Mouse (Mus musculus): ENCODE results near the gene Tcte1.

Gene Tcte1

DNA sequence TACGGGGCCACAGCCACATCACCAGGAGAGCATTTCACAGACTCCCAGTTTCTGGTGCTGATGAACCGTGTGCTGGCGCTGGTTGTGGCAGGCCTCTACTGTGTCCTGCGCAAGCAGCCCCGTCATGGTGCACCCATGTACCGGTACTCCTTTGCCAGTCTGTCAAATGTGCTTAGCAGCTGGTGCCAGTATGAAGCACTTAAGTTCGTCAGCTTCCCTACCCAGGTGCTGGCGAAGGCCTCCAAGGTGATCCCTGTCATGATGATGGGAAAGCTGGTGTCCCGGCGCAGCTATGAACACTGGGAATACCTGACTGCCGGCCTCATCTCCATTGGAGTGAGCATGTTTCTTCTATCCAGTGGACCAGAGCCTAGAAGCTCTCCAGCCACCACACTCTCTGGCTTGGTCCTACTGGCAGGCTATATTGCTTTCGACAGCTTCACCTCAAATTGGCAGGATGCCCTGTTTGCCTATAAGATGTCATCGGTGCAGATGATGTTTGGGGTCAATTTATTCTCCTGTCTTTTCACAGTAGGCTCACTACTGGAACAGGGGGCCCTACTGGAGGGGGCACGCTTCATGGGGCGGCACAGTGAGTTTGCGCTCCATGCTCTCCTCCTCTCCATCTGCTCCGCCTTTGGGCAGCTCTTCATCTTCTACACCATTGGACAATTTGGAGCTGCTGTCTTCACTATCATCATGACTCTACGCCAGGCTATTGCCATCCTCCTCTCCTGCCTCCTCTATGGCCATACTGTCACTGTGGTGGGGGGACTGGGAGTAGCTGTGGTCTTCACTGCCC, 43.3 kb downstream of the Tcte1 start:
- no peak for DNase-seq

DNA sequence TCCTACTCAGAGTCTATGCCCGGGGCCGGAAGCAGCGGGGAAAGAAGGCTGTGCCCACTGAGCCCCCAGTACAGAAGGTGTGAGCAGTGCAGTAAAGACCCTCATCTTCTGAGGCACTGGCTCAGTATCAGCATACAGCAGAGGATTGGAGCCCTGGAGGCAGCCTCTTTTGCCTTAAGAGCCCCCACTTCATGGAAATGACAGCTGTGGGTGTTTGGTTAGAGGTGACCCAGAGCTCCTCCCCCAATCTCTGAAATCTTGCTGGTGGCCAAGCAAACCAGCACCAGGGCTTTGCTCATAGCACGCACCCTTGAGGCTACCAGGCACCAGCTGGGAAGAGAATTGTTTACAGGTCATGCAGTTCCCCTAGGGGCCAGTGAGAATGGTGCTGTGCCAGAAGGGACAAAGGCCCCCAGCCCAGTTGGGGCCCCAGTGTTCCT, 43.9 kb downstream of the Tcte1 start:
- DNase-seq, result no peak

DNA sequence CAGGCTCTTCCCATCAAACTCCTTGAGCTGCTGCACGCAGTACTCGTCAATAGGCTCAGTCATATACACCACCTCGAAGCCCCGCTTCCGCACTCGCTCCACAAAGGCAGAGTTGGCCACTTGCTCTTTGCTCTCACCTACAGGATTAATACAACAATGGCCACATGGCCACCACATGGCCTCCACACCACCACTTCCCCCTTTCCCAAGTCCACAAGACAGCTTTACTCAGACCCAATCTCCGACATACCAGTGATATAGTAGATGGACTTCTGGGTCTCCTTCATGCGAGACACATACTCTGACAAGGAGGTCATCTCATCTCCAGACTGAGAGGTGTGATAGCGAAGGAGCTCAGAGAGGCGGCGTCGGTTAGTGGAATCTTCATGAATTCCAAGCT, 45.8 kb downstream of the Tcte1 start:
- no peak for DNase-seq

DNA sequence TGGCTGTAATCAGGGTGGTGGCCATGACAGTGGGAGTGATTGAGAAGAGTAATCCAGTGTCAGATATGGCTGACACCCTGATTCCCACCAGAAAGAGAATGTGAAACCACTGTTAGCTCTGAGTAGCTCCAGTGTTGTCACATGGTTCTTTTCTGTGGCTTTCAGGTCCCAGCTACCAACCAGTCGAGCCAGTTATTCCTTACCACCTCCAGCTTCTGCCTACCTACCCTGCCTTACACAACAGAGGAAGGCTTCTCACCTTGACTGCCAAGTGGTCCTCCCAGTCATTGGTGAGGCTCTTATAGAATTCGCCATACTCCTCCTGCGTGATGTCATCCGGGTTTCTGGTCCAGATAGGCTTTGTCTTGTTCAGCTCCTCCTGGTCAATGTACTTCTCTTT, 46.8 kb downstream of the Tcte1 start:
- no peak for DNase-seq

DNA sequence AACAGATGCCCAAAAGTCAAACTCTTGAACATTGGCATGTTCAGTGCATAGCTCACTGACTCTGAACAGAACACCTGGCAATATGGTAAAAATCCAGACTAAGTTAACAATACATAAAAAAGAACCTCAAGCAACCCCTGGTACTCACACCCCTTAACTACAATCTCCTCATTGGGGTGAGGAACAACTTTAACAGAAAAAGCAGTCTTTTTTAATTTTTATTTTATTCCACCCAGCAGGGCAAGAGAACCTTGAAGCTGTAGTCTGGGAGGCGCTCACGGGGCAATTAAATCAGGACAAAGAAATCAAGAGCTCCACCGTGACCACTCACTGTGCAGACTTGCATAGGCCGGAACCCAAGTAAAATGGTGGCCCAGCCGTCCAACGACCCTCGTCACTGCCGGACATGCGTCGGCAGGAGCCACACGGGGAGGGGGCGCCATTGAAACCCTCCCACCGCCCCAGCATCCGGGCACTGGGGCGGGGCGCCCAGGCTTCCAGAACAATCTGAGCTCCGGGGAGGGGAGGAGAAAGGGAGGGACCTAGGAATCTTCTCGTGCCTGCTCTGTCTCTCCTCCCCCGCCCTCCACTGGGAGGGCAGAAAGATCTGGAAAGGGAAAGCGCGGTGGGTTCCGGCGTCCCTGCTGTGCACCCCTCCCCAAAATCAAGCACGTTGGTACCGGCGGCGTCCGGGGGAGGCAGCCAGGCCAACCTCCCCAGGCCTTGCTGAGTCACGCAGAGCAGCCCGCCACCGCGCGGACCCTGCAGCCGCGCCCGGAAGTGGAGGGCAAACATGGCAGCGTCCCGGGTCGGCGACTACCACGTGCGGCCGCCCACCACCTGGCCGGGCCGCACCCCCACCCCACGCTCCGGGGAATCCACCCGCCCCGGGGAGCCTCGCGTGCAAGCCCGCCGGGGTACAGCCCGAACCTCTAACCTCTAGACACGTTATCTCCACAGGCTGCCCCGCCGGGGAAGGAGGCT, 49.2 kb downstream of the Tcte1 start:
- peak; percentile 99 for DNase-seq

DNA sequence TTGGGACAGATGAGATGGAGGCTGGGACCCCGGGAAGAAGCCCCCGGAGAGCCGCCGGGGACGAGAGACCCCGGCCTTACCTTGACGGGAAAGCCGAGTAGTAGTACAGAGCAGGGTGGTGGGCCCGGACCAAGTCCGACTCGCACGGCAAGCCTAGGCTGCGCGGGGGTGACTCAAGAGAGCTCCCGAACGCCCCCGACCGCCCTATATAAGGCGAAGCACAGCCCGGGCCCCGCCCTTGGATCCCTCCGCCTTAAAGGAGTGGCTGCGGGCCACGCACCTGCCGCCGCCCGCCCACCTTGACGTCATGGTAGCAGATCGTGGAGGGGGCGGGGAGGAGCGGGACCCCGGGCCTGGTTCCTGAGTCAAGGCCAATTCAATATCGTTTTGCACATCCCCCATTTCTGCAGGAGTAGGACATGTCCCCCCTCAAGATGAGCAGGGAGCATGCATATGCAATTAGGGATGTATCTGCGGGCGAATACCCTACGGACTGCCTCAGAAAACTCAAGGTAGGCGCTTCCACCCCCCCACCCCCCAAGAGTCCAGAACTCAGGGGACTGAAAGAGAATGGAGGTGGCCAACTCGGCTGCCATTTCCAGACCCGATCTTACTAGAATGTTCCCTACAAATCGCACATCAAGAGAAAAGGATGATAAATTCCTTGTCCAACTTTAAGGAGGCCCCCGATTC, 50.0 kb downstream of the Tcte1 start, which contains the start of gene Hsp90ab1:
Hsp90ab1 (minus strand) TSS at position 185 of the 693 bp plus-strand sequence.
- DNase-seq, result peak; percentile 100

DNA sequence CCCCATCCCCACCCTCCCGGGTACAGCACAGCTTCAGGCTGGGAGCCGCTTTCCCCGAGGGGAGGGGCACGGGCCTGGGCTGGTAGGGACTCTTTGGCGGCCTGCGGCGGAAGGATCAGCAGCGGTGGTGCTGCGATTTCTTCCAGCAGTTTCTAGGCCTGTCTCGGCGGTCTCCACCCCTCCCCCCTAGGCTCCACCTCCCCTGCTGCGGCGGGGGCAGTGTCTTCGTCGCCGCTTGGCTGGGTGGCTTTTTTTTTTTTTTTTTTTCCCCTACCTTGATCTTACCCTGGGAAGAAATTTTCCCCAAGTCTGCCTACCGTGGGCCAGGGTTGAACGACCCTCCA, 50.5 kb downstream of the Tcte1 start:
- peak; percentile 99 for DNase-seq

DNA sequence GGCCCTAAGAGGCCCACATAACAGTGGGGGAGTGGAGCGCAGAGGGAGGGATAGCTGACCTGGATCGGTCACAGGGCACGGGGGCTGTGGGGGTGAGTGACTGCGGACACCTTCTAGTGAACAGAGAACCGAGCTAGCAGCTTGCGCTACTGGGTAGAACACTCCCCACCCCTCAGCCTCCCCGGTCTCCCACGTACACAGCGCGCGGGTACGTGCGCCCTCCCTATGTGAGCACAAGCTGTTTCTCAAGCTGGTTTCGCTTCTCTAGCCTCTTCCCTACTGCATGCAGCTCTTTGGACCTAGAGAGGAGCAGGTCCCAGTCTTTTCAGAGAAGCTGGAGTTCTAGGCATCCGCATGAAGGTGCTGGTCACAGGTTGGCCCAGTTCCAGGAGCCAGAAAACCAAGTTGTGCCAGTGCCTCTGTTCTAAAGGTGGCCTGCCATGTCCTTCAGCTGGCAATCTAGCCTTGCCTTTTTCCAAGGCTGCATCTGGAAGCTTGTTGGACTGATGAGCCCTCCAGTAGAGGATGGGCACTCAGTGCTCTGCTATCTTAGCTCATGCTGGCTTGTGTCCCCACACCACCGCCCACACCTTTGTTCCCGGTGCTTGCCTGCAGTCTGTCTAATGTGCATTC, 51.0 kb downstream of the Tcte1 start:
- peak; percentile 98 for DNase-seq

DNA sequence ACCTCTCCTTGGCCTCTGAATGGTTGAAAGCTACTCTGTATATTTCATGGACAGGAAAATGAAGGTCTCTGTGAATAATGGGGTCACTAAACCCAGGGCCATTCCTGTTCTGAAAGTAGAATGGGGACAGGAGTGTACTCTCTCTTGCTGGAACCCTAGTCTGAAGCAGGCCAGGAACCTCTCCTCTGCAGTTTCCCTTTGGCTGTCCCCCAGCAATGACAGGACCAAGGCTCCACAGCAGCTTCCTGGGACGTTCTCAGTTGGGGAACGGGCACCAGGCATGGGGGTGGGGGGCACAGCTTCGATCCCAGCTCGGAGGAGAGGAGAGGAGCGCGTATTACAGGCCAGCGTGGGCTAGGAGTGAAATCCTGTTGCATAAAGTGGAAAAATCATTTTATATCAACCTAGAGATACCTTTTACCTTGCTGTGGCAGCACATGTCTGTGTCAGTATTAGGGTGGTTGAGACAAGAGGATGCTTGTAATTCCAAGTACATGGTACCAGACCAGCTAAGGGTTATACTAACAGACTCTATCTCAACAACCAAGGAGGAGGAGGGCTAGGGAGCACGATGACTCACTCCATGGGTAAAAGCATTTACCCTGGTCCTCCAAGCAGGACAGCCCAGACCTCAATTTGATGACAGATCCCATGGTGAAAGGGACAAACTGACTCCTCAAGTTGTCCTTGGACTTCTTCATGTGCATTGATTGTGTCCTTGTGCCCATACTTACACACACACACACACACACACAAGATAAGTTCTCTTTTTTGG, 52.1 kb downstream of the Tcte1 start:
- no peak for DNase-seq

DNA sequence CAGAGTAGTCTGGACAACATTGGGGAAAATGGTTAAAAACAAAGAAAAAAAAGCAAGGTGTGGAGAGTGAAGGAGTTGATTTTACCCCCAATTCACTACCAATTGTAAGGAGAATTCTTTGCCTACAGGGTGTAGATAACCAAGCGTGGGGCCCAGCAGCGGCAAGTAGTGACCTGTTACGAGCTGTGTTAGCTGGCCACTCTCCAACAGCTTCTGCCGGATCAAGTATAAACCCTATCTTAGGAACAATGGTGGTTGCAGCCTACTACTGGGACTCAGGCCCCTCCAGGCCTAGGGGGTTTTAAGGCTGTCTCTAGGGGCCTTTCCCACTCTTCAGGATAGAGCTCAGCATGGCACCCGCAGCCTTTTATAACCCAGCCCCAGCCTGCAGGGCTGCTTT, 55.0 kb downstream of the Tcte1 start:
- no peak for DNase-seq

DNA sequence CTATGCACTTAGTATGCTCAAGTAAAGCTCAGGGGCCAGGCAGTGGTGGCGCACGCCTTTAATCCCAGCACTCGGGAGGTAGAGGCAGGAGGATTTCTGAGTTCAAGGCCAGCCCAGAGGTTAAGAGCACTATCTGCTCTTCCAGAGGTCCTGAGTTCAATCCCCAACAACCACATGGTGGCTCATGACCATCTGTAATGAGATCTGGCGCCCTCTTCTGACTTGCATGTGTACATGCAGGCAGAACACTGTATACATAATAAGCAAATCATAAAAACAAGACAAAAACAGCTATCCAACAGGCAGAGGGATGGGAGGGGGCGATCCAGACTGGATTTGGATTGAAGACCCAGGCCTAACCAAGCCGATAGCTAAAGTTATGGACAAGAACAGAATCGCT, 55.6 kb downstream of the Tcte1 start:
- DNase-seq, result no peak

DNA sequence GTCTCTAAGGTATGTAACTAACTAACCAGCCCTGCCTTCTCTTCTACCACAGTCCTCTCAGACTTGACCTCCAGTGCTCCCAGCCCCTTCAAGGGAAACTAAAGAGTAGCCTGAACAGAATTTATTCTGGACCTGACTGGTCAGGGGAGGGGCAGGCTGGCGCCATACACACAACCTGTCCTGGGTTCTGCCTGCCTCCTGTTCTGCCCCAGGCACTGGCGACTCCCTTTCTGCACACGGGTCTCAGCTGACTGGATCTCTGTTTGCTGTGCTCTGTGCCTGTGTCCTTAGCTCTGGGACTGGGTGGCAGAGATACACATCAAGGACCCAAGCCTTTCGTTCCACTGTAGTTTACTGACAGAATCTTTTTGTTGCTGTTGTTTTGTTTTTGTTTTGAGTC, 56.3 kb downstream of the Tcte1 start:
- DNase-seq, result no peak

DNA sequence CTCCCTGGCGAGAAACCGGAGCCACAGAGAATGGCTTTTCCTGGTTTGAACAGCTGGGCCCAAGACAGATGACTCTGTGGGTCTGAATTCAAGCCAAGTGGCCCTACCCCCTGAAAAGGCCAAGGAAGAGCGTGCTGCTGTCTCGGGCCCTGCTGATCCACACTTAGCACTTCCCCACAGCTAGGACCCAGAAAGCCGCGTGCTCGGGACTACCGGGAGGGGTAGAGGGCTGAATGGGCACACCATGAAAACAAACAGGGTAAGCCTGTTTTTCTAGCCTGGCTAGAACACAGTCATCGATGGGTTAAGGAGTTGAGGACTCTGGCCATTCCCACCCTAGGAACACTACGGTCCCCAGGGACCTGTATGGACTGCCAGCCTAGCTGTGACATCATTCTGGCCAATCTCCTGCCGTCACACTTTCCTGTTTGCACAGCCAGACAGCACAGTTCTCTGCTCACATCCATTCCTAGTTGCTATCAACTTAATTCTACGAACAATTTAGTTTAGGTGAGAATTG, 57.8 kb downstream of the Tcte1 start:
- peak; percentile 97 for DNase-seq

DNA sequence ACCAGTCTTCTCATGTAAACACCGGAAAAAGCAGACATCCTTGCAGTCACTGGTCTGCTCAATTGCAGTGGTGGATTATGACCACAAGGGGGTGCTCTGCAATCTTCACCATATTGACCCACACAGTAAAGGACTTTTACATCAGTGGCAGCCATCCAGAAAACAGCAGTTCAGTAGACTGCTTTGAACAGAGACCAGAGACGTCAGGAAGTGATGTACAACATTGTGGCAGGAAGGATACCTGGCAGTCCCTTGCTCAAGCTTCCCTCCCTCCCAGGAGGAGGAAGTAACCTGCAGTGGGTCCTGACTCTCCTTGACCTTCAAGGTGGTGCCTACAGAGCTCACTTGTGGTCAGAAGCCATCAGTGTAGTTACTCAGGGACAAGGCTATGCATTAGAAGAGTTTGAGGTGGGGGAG, 58.3 kb downstream of the Tcte1 start:
- DNase-seq, result peak; percentile 96

DNA sequence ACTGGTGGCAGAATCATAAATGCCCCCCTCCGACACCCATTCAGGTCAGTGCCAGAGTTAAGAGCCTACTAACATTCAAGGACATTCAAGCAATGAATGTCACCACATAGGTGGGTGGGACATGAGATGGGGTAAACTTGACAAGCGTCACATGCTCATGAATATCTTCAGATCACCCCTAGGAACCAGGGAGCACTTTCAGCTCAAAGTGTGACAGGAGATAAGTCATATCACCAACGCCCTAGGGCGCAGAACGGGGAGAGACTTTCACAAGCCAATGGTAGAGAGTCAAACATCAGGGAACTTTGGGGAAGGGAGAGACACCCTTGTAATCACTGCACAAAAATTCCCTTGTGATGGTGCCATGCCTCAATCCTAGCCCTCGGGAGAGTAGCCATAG, 59.0 kb downstream of the Tcte1 start:
- no peak for DNase-seq

DNA sequence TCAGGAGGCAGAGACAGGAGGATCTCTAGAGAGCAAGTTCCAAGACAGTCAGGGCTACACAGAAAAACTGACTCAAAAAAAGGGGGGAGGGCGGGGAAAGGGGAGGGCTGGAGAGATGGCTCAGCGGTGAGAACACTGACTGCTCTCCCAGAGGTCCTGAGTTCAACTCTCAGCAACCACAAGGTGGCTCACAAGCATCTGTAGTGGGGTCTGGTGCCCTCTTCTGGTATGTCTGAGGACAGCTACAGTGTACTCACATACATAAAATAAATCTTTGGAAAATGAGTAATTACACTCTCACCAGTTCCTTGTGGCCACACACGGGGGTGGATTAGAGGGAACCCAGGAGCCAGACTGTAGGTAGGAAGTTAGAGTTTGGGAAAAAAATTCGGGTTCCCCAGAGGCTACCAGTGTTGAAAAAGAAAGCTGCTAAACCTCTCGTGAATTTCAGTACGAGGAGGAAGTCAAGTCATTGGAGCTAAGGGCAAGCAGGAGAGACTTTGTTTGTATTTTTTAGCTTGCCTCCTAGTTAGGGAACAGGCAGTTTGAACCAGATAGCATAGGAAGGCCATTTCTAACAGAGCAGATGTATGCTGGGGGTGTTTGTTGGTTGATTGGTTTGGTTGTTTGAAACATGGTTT, 59.6 kb downstream of the Tcte1 start:
- DNase-seq, result peak; percentile 86

DNA sequence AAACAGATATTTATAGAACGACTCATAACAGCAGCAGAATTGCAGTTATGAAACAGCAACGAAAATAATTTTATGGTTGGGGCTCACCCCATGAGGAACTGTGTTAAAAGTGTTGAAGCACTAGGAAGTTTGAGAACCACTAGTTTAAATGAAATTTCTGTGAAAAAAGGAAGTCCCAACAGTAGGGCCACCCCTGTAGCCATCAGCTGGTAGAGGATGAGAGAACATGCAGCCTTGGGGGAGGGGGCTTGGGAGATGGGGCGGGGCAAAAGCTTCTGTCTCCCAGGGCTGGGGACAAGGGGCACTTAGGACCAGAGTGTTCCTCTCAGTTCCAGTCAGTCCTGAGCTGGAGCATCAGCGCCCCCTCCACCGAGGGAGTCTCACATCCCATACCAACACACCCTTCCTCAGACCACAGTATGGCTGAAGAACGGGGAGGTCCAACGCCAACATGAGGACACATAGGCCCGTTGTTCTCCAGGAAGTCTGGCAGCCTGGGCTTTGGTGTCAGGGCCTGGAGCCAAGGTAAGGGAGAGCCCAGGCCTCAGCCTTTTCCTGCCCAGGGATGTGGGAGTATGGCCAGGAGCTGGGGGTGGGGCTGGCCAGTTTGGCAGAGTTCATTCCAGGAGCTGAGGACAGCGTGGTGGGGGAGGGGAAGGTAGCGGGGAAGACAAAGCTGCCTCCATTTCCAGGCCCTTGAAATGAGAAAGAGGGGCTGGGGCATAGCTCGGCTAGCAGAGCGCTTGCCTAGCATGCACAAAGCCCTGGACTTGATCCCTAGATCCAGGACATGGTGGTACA, 61.1 kb downstream of the Tcte1 start:
- peak; percentile 100 for DNase-seq

DNA sequence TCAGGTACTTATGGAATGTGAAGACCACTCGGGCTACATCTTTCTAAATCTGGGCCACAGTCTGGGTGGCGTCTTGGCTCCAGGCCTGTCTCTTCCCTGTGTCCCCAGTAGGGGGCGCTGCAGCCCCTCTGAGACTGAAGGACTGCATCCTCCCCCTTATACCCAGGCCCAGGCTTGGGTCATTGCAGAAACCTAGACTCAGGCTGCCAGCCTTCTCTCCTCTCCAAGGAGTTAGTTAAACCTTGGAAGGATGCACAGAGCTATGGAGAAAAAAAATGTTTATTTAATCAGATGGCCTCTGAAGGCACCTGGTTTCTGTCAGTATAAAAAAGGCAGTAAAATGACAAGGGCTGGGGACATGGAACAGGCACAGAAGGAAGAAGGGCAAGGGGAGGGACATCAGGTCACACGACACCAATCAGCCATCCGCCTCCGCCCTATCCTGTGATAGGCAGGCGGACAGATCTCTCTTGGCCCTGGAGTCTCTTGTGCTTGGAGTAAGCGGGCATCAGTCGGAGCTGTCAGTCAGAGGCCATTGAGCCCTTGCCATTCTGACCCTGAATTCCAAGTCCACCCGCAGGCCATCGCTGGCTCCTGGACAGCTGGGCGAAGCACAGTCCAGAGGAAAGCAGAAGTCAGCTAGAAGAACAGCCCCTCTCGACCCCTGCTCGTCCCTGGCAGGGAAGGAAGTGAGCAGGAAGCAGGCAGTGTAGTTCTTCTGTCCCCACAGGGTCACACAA, 61.9 kb downstream of the Tcte1 start:
- peak; percentile 99 for DNase-seq

DNA sequence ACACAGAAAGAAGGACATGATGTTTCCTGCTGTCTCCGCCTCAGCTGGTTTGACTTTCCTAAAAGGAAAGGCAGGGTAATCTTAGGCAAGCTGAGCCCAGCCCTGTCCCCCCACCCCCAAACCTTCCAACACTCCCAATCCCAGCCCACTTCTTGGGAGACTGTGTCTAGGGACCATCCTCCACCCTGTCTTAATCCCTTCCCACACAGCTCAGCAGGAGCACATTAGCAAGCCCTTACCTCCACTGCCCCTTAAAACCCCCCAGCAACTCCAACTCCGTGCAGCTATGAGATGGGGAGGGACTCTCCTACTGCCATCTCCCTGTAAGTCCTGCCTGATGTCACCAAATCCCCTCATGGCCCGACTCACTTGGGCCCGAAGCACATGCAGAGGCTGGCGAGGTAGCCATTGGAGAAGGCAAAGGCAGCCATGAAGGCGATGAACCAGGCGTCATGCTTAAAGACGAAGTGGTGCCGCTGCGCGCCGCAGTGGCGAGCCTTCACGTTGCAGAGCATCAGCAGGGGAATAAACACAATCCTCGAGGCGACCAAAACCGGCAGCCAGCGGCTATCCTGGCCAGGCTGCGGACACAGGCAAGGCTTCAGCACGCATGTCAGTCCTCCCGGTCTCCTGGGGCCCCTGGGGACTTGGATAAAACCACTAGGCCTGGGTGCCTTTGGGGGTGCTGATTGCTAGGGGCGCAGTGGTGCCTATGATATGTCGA, 62.7 kb downstream of the Tcte1 start:
- DNase-seq, result peak; percentile 93

Measured in heart, adult 11 months (tissue).